Mouse (Mus musculus) liver, postnatal 0 days (tissue): Measurements from ENCODE around the gene Ddx6. TPM values are rescaled to one million over a fixed set of nuclear protein-coding genes. Genes with fewer than 3 reads are reported as not detected.

Experiments
- ATAC-seq: fragments of 200-750 bp; cut with Nextera tagmentation; 2 replicates; pipeline ENCODE4 v1.8.0; 2017; ENCODE audit warnings: mild to moderate bottlenecking, moderate library complexity
- DNase-seq: peaks from one replicate; pipeline ENCODE4 v3.0.0-alpha.2; 2016
- H3K27ac ChIP-seq: fragments of 300-500 bp; sonication (generic); 2 replicates; pipeline ENCODE4 v1.5.1; 2014; ENCODE audit warnings: antibody characterized with exemption, moderate library complexity, mild to moderate bottlenecking, low read depth
- H3K27me3 ChIP-seq: fragments of 300-500 bp; sonication (generic); 2 replicates; pipeline ENCODE4 v1.6.1; 2014; ENCODE audit warnings: low read length, control low read depth, mixed read lengths; ENCODE audit not compliant: insufficient read depth
- H3K36me3 ChIP-seq: fragments of 300-500 bp; sonication (generic); replicated peaks from 2 replicates; pipeline ENCODE4 v1.6.1; 2014; ENCODE audit warnings: mild to moderate bottlenecking, control low read depth, low read length, moderate library complexity, mixed read lengths; ENCODE audit not compliant: insufficient read depth
- H3K4me1 ChIP-seq: fragments of 300-500 bp; sonication (generic); 2 replicates; pipeline ENCODE4 v1.6.1; 2014; ENCODE audit warnings: antibody characterized with exemption, mild to moderate bottlenecking, control low read depth; ENCODE audit not compliant: insufficient read depth
- H3K4me2 ChIP-seq: fragments of 300-500 bp; sonication (generic); 2 replicates; pipeline ENCODE4 v1.6.1; 2014; ENCODE audit warnings: low read depth, mild to moderate bottlenecking, low read length, moderate library complexity, mixed read lengths
- H3K4me3 ChIP-seq: fragments of 300-500 bp; sonication (generic); 2 replicates; pipeline ENCODE4 v1.5.1; 2014; ENCODE audit warnings: low read depth, low read length
- H3K9ac ChIP-seq: fragments of 300-500 bp; sonication (generic); replicated peaks from 2 replicates; pipeline ENCODE4 v1.6.1; 2014; ENCODE audit warnings: mild to moderate bottlenecking, moderate library complexity
- H3K9me3 ChIP-seq: fragments of 300-500 bp; sonication (generic); 2 replicates; pipeline ENCODE4 v1.6.1; 2016; ENCODE audit warnings: mild to moderate bottlenecking, control low read depth, low read length, mixed read lengths
- CTCF ChIP-seq: sonication (generic); IDR thresholded peaks from 2 replicates; pipeline ENCODE4 v1.5.1; 2016; ENCODE audit warnings: antibody characterized with exemption, low read depth
- EP300 ChIP-seq: IDR thresholded peaks from 2 replicates; pipeline ENCODE4 v1.6.1; 2016; ENCODE audit warnings: antibody characterized with exemption, low read depth, mild to moderate bottlenecking
- WGBS: fragments of 180-500 bp; shearing (Covaris S2); extraction: QIAGEN DNeasy Blood & Tissue Kit; methylation state at CpG from one replicate; pipeline ENCODE4 v1.1.7; 2014; ENCODE audit not compliant: insufficient replicate concordance; 5-methylcytosine and 5-hydroxymethylcytosine counted together
- polyA plus RNA-seq: library from polyadenylated mRNA; unstranded; fragments of >200 nt; fragmentation: Nextera tagmentation; extraction: Ambion mirVana; gene quantifications from 2 replicates; pipeline ENCODE4 v1.2.1, GENCODE M21; 2015

Gene Ddx6
- polyA plus RNA-seq, 1 experiment from 2014 or later, result 6.3 TPM

DNA sequence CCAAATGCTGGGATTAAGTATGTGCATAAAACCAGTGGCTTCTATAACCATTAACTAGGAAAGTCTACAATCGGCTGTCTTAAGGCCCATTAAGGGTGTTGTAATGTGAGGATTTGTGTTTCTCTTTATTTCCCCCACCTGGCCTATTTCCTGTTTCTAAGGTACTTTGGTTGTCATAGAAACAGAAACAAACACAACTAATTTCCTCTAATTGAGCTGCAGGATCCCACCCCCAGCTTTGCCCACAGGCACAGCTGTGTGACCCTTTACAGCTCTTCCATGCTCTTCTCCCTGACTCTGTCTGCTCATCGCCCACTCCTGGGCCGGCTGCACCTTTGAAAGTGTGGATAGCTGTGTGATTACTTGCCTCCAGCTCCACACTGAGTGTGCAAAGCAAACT, 23.3 kb upstream of the Ddx6 start:
- no peak for TF ChIP-seq CTCF
- TF ChIP-seq EP300, result no peak
- ATAC-seq, result no peak
- no peak for DNase-seq
- H3K36me3 ChIP-seq, result no peaks in the 10 kb centered on the region
- peak overlapping the region; percentile 19; the same call in 1 of the 2 replicates for H3K4me2 ChIP-seq
- peak overlapping the region; percentile 73 for H3K27ac ChIP-seq
- no peak overlapping the region for H3K9ac ChIP-seq
- no peaks in the 10 kb centered on the region for H3K27me3 ChIP-seq
- no peak overlapping the region for H3K4me3 ChIP-seq
- peaks cover 21% of the 10 kb centered on the region for H3K4me1 ChIP-seq
- peaks cover 4% of the 10 kb centered on the region; the same call in 1 of the 2 replicates for H3K9me3 ChIP-seq
- WGBS, result 56% methylated on average over 3 of the region's 3 CpGs

DNA sequence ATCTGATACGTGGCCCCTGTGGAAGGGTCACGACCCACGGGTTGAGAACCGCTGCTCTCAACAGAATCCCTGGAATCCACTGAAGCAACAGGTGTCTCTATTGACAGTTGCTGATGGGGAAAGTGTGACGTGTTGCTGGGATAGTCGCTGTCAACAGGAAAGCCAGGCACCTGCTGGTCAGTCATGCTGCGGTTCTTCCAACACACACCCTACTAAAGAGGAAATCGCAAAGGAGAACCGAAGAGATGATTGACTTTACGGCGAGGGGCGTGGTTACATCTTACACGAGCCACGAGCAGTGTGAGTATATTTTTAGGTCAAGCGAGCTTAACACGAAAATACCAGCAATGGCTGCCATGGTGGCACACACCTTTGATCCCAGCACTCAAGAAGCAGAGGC, 22.3 kb upstream of the Ddx6 start:
- Histone ChIP-seq H3K27ac (peak overlapping the region; percentile 73; the same call in 1 of the 2 replicates), H3K9ac (no peak overlapping the region), H3K27me3 (no peaks in the 10 kb centered on the region), H3K4me2 (peak overlapping the region; percentile 30), H3K4me3 (no peak overlapping the region), H3K9me3 (peaks cover 4% of the 10 kb centered on the region; the same call in 1 of the 2 replicates), H3K4me1 (peaks cover 21% of the 10 kb centered on the region), H3K36me3 (no peaks in the 10 kb centered on the region)
- DNase-seq (peak; percentile 61), ATAC-seq (0 out of 2 replicates have a peak, but pooled peaks have one; percentile 7)
- WGBS, result 34% methylated on average over 16 of the region's 16 CpGs
- no peak for TF ChIP-seq EP300
- TF ChIP-seq CTCF, result peak; percentile 9; the same call in 1 of the 2 replicates

DNA sequence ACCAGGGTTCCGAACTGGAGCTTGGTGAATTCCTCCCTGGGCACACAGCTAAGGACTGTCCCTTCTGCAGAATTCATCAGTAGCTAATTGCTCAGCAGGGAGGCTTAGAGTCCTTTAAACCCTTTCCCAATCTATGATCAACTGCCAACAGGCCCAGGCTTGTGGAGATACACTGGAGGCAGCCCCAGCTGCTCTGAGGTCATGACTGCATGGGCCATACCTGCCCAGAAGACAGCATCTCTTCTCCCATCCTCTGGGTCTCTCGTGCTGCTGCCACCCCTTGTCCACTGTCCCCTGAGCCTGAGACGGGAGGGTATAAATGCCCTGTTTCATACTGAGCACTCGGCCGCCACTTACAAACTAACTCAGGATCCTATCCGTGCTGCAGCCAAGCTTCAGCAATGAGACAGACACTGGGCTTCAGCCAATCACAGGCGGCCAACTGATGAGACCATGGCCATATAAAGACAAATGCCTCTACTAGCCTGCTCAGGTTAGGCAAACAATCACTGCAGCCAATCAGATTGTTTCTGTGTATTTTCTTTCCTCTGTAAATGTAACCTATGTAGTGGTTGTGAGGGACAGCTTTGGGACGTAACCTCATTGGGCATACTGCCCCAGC, 17.9 kb upstream of the Ddx6 start:
- H3K4me3 ChIP-seq, result no peak overlapping the region
- no peaks in the 10 kb centered on the region for H3K27me3 ChIP-seq
- no peak overlapping the region for H3K4me2 ChIP-seq
- peaks cover 4% of the 10 kb centered on the region; the same call in 1 of the 2 replicates for H3K9me3 ChIP-seq
- no peak overlapping the region for H3K27ac ChIP-seq
- H3K4me1 ChIP-seq, result peaks cover 14% of the 10 kb centered on the region
- WGBS, result 77% methylated on average over 8 of the region's 8 CpGs
- no peak overlapping the region for H3K9ac ChIP-seq
- no peak for ATAC-seq
- no peaks in the 10 kb centered on the region for H3K36me3 ChIP-seq
- no peak for DNase-seq
- TF ChIP-seq CTCF (no peak), EP300 (no peak)

GRCm38 (mm10) chr9:44587262-44588160, 17.2 kb upstream of the Ddx6 start:
- 52% methylated on average over 9 of the region's 9 CpGs for WGBS
- no peak overlapping the region for H3K27ac ChIP-seq
- ATAC-seq (no peak), DNase-seq (no peak)
- no peaks in the 10 kb centered on the region for H3K36me3 ChIP-seq
- H3K4me2 ChIP-seq, result no peak overlapping the region
- 0 out of 2 replicates have a peak, but pooled peaks cover 7% of the 10 kb centered on the region for H3K4me1 ChIP-seq
- H3K9me3 ChIP-seq, result peaks cover 4% of the 10 kb centered on the region; the same call in 1 of the 2 replicates
- no peak overlapping the region for H3K9ac ChIP-seq
- TF ChIP-seq EP300, result peak; percentile 49
- no peak for TF ChIP-seq CTCF
- no peak overlapping the region for H3K4me3 ChIP-seq
- no peaks in the 10 kb centered on the region for H3K27me3 ChIP-seq

GRCm38 (mm10) chr9:44588605-44589004, 16.1 kb upstream of the Ddx6 start:
- TF ChIP-seq CTCF, result no peak
- no peak for TF ChIP-seq EP300
- Histone ChIP-seq H3K27ac (no peak overlapping the region), H3K4me1 (peaks cover 7% of the 10 kb centered on the region; the same call in 1 of the 2 replicates), H3K36me3 (no peaks in the 10 kb centered on the region), H3K27me3 (no peaks in the 10 kb centered on the region), H3K4me3 (no peak overlapping the region), H3K9ac (no peak overlapping the region), H3K9me3 (peaks cover 4% of the 10 kb centered on the region; the same call in 1 of the 2 replicates), H3K4me2 (peak overlapping the region; percentile 18; the same call in 1 of the 2 replicates)
- WGBS, result 35% methylated on average over 9 of the region's 9 CpGs
- ATAC-seq (no peak), DNase-seq (no peak)

DNA sequence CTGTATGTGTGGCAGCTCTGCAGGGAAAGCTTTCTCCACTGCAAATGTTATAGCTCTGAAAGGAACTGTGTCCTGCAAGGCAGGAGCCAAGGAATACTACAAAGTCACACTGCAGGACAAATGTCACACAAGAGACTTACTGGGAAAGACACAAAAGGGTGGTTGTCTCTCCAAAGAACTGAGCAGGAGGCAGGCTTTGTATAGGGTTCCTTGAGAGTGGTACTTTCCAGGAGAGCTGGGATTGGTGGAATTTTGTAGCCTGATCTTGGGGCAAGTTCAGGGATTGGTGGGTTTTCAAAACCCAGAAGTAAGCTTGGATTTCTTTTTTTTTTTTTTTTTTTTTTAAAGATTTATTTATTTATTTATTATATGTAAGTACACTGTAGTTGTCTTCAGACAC, 15.6 kb upstream of the Ddx6 start:
- Histone ChIP-seq H3K27ac (no peak overlapping the region), H3K4me3 (no peak overlapping the region), H3K36me3 (no peaks in the 10 kb centered on the region), H3K27me3 (no peaks in the 10 kb centered on the region), H3K4me2 (no peak overlapping the region), H3K9me3 (peaks cover 1% of the 10 kb centered on the region; the same call in 1 of the 2 replicates), H3K4me1 (peaks cover 7% of the 10 kb centered on the region; the same call in 1 of the 2 replicates), H3K9ac (no peak overlapping the region)
- TF ChIP-seq EP300, result no peak
- no peak for TF ChIP-seq CTCF
- ATAC-seq (no peak), DNase-seq (no peak)
